Mouse (Mus musculus): ENCODE data around the gene Eaf1. TPM values are rescaled to one million over a fixed set of nuclear protein-coding genes. Genes with fewer than 3 reads are reported as not detected.

Eaf1 gene
- polyA plus RNA-seq, 1 experiment from 2014 or later: 27.1 TPM

GRCm38 (mm10) chr14:31530847-31531246, 36.6 kb downstream of the Eaf1 start:
- Histone ChIP-seq H3K9me3 (ENCODE audit: low read depth, low read length) (no peaks in the 10 kb centered on the region), H3K4me1 (ENCODE audit: insufficient read depth) (peaks cover 5% of the 10 kb centered on the region), H3K4me3 (ENCODE audit: low read depth, low read length) (no peak overlapping the region), H3K9ac (no peak overlapping the region), H3K27me3 (ENCODE audit: insufficient read depth, low read length) (no peaks in the 10 kb centered on the region), H3K27ac (ENCODE audit: low read depth) (no peak overlapping the region), H3K36me3 (ENCODE audit: insufficient read depth) (no peaks in the 10 kb centered on the region), H3K4me2 (no peak overlapping the region)
- WGBS: 72% methylated on average over 4 of the region's 4 CpGs
- TF ChIP-seq CTCF (IDR thresholded peaks at IDR 0.05; ENCODE audit: low read depth): no peak
- ATAC-seq (ENCODE audit: insufficient read depth) (no peak), DNase-seq (no peak)

DNA sequence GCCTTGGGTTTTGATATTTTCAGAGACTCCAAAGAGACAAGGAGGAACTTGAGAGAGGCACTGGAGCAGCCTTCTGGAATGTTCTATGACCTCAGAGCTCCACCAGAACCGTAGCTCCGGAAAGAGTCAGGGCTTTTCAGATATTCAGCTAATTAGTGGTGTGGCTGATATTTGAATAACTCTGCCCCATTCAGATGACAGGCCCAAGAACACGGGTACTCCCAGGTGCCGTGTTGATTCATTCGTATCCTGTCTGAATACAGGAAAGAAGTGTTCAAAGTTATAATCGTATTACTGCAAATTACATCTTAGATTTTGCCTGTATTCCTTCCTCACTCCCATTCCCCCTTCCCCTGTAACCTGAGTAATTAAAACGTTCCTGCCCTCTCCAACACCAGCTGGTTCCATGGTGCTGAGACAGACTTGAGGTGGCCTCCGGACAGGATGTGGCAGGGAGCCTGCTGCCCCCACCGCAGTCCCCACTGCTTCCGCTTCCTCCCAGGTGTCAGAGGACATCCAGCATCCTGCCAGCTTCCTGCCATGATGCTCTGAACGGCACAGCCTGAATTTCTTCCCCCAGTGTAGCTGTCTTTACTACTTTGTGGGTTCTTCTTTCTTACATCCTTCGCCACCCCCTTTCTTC, 37.4 kb downstream of the Eaf1 start:
- Histone ChIP-seq H3K9me3 (ENCODE audit: low read depth, low read length) (no peaks in the 10 kb centered on the region), H3K27ac (ENCODE audit: low read depth) (0 out of 2 replicates have a peak overlapping the region, but pooled peaks have one; percentile 15), H3K9ac (no peak overlapping the region), H3K4me2 (peak overlapping the region; percentile 3; the same call in 1 of the 2 replicates), H3K36me3 (ENCODE audit: insufficient read depth) (no peaks in the 10 kb centered on the region), H3K27me3 (ENCODE audit: insufficient read depth, low read length) (no peaks in the 10 kb centered on the region), H3K4me1 (ENCODE audit: insufficient read depth) (peaks cover 5% of the 10 kb centered on the region), H3K4me3 (ENCODE audit: low read depth, low read length) (no peak overlapping the region)
- WGBS: 34% methylated on average over 12 of the region's 12 CpGs
- DNase-seq (peak; percentile 70), ATAC-seq (ENCODE audit: insufficient read depth) (peak; percentile 52; the same call in 1 of the 2 replicates)
- TF ChIP-seq CTCF (IDR thresholded peaks at IDR 0.05; ENCODE audit: low read depth): no peak

- TF ChIP-seq CTCF (IDR thresholded peaks at IDR 0.05; ENCODE audit: low read depth): no peak
- no peak overlapping the region for H3K27ac ChIP-seq (ENCODE audit: low read depth)
- H3K9me3 ChIP-seq (ENCODE audit: low read depth, low read length): no peaks in the 10 kb centered on the region
- H3K4me1 ChIP-seq (ENCODE audit: insufficient read depth): peaks cover 5% of the 10 kb centered on the region
- 72% methylated on average over 3 of the region's 3 CpGs for WGBS
- H3K36me3 ChIP-seq (ENCODE audit: insufficient read depth): no peaks in the 10 kb centered on the region
- DNase-seq: no peak
- H3K4me3 ChIP-seq (ENCODE audit: low read depth, low read length): no peak overlapping the region
- no peak overlapping the region for H3K4me2 ChIP-seq
- H3K27me3 ChIP-seq (ENCODE audit: insufficient read depth, low read length): no peaks in the 10 kb centered on the region
- H3K9ac ChIP-seq: no peak overlapping the region
- no peak for ATAC-seq (ENCODE audit: insufficient read depth)
Measured at GRCm38 (mm10) chr14:31532656-31533055, 38.5 kb downstream of the Eaf1 start.

DNA sequence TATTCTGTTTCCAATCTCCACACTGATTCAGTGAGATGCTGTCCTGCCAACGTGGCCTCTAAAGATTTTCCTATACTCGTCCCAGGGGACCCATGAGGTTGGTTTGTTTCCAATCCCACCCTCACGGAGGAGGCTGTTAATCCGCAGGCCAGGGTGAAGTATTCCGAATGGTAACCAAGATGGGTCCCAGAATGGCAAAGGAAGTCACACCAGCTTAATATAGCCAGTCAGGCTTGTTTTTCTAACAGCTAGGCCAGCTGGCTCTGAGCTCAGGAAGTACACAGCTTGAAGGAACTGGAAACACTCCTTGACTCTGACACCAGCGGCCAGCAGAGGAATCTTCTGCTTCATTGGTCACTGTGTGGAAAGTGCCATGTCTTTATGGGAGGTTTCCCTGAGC, 43.1 kb downstream of the Eaf1 start:
- ATAC-seq (ENCODE audit: insufficient read depth): no peak

DNA sequence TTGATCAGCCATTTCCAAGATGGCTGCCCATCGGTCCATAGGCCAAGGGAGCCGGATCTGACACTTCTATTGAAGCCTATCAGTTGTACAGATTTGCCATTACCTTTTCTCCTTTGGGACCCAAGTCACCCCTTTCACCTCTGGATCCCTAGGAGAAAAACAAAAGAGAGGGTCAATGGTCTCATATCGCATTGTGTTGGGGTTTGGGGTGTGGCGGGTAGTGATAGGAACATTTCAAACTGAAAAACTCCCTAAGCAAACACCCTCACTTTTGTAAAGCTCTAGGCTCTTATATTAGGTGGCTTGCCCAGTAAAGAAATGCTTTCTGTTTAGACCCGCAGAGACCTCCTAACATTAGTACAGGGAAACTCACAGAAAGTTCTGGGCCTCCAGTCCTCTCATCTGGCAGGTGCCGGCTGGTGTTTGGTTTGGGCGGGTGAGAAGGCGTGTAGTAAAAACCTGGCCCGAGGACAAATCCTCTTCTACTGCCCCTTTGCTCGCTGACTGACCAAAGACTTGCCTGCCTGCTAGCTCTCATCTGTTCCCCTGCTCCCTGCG, 49.8 kb downstream of the Eaf1 start:
- TF ChIP-seq CTCF (IDR thresholded peaks at IDR 0.05; ENCODE audit: low read depth): no peak
- no peak for DNase-seq
- 71% methylated on average over 11 of the region's 11 CpGs for WGBS

More for the DNA sequence above, 43.1 kb downstream of the Eaf1 start:
- no peak for TF ChIP-seq CTCF (IDR thresholded peaks at IDR 0.05; ENCODE audit: low read depth)
- peak; percentile 24 for DNase-seq
- no peaks in the 10 kb centered on the region for H3K9me3 ChIP-seq (ENCODE audit: low read depth, low read length)
- H3K4me3 ChIP-seq (ENCODE audit: low read depth, low read length): no peak overlapping the region
- no peak overlapping the region for H3K27ac ChIP-seq (ENCODE audit: low read depth)
- no peaks in the 10 kb centered on the region for H3K36me3 ChIP-seq (ENCODE audit: insufficient read depth)
- no peak overlapping the region for H3K4me2 ChIP-seq
- 62% methylated on average over 6 of the region's 6 CpGs for WGBS
- H3K27me3 ChIP-seq (ENCODE audit: insufficient read depth, low read length): no peaks in the 10 kb centered on the region
- no peak overlapping the region for H3K9ac ChIP-seq
- no peaks in the 10 kb centered on the region for H3K4me1 ChIP-seq (ENCODE audit: insufficient read depth)

GRCm38 (mm10) chr14:31555021-31555420, 60.8 kb downstream of the Eaf1 start:
- H3K27me3 ChIP-seq (ENCODE audit: insufficient read depth, low read length): no peaks in the 10 kb centered on the region
- no peaks in the 10 kb centered on the region for H3K36me3 ChIP-seq (ENCODE audit: insufficient read depth)
- H3K4me2 ChIP-seq: no peak overlapping the region
- 92% methylated on average over 7 of the region's 7 CpGs for WGBS
- no peaks in the 10 kb centered on the region; the same call in 1 of the 2 replicates for H3K4me1 ChIP-seq (ENCODE audit: insufficient read depth)
- ATAC-seq (ENCODE audit: insufficient read depth) (no peak), DNase-seq (no peak)
- H3K27ac ChIP-seq (ENCODE audit: low read depth): no peak overlapping the region
- no peak for TF ChIP-seq CTCF (IDR thresholded peaks at IDR 0.05; ENCODE audit: low read depth)
- no peak overlapping the region for H3K9ac ChIP-seq
- H3K9me3 ChIP-seq (ENCODE audit: low read depth, low read length): no peaks in the 10 kb centered on the region
- H3K4me3 ChIP-seq (ENCODE audit: low read depth, low read length): no peak overlapping the region

More for the DNA sequence above, 49.8 kb downstream of the Eaf1 start:
- Histone ChIP-seq H3K4me3 (ENCODE audit: low read depth, low read length) (no peak overlapping the region), H3K27me3 (ENCODE audit: insufficient read depth, low read length) (no peaks in the 10 kb centered on the region), H3K9ac (no peak overlapping the region), H3K36me3 (ENCODE audit: insufficient read depth) (no peaks in the 10 kb centered on the region), H3K9me3 (ENCODE audit: low read depth, low read length) (no peaks in the 10 kb centered on the region), H3K4me2 (no peak overlapping the region), H3K27ac (ENCODE audit: low read depth) (no peak overlapping the region), H3K4me1 (ENCODE audit: insufficient read depth) (no peaks in the 10 kb centered on the region)
- no peak for ATAC-seq (ENCODE audit: insufficient read depth)

DNA sequence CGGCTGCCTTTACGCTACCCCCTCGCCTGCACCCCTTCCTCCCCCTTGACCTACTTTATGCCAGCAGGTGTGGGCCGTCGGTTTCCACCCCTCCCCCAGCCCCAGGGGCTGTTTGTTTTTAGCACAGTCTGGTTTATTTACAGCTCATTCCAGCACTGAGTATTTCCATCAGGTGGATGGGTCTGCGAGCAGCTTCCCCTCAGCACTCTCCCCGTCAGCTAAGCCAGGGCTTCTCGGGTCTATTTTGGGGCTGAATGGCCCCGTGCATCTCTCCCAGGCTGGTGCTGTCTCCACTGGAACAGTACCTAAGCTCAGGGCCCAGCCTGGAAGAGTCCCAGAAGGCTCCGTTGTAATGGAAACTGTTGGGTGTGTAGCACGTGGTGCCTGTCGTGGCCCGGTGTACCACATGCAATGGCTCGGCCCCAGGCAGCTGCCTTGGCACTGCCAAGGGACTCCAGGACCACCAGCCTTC, 61.8 kb downstream of the Eaf1 start:
- Histone ChIP-seq H3K9me3 (ENCODE audit: low read depth, low read length) (no peaks in the 10 kb centered on the region), H3K4me1 (ENCODE audit: insufficient read depth) (peaks cover 9% of the 10 kb centered on the region), H3K4me2 (no peak overlapping the region), H3K4me3 (ENCODE audit: low read depth, low read length) (no peak overlapping the region), H3K36me3 (ENCODE audit: insufficient read depth) (no peaks in the 10 kb centered on the region), H3K27me3 (ENCODE audit: insufficient read depth, low read length) (no peaks in the 10 kb centered on the region), H3K9ac (no peak overlapping the region), H3K27ac (ENCODE audit: low read depth) (no peak overlapping the region)
- WGBS: 42% methylated on average over 14 of the region's 14 CpGs
- DNase-seq: no peak
- no peak for TF ChIP-seq CTCF (IDR thresholded peaks at IDR 0.05; ENCODE audit: low read depth)
- no peak for ATAC-seq (ENCODE audit: insufficient read depth)
